Mouse (Mus musculus) spleen, adult 2 months (tissue): ENCODE measurements around the gene Foxl1.

Experiments
- CTCF ChIP-seq: fragments of 200-500 bp; IDR thresholded peaks from 2 replicates; pipeline ENCODE4 v1.5.1; 2011; ENCODE audit warnings: mild to moderate bottlenecking, inconsistent platforms; ENCODE audit not compliant: insufficient read depth, insufficient read length, insufficient replicate concordance; ENCODE audit errors: extremely low read depth
- POLR2A ChIP-seq: fragments of 200-500 bp; IDR thresholded peaks from 2 replicates; pipeline ENCODE4 v1.6.1; 2011; ENCODE audit warnings: low read depth, low read length, inconsistent platforms

- TF ChIP-seq POLR2A (no peak), CTCF (no peak)
Measured at GRCm38 (mm10) chr8:121117186-121117651, 10.5 kb upstream of the Foxl1 start.
